Mouse (Mus musculus) intestine, embryonic 16.5 days (tissue): ENCODE measurements around the gene Oip5. TPM values are rescaled to one million over a fixed set of nuclear protein-coding genes. Genes with fewer than 3 reads are reported as not detected.

ENCODE experiments used
- ATAC-seq: fragments of 200-750 bp; cut with Nextera tagmentation; 2 replicates; pipeline ENCODE4 v1.8.0; 2017; ENCODE audit warnings: moderate TSS enrichment, moderate library complexity
- H3K27ac ChIP-seq: fragments of 300-500 bp; sonication (generic); 2 replicates; pipeline ENCODE4 v1.5.1; 2014; ENCODE audit warnings: mild to moderate bottlenecking, low read length
- H3K27me3 ChIP-seq: fragments of 300-500 bp; sonication (generic); replicated peaks from 2 replicates; pipeline ENCODE4 v1.6.1; 2014; ENCODE audit warnings: low read length, control low read depth, mixed read lengths; ENCODE audit not compliant: control insufficient read depth, insufficient read depth
- H3K36me3 ChIP-seq: fragments of 300-500 bp; sonication (generic); 2 replicates; pipeline ENCODE4 v1.6.1; 2014; ENCODE audit warnings: low read length, control low read depth; ENCODE audit not compliant: control insufficient read depth, insufficient read depth
- H3K4me1 ChIP-seq: fragments of 300-500 bp; sonication (generic); 2 replicates; pipeline ENCODE4 v1.6.1; 2014; ENCODE audit warnings: low read length, control low read depth, mixed read lengths; ENCODE audit not compliant: control insufficient read depth, insufficient read depth
- H3K4me2 ChIP-seq: fragments of 300-500 bp; sonication (generic); 2 replicates; pipeline ENCODE4 v1.6.1; 2014; ENCODE audit warnings: low read depth, low read length, control low read depth
- H3K4me3 ChIP-seq: fragments of 300-500 bp; sonication (generic); 2 replicates; pipeline ENCODE4 v1.5.1; 2014; ENCODE audit warnings: mild to moderate bottlenecking, low read length
- H3K9ac ChIP-seq: fragments of 300-500 bp; sonication (generic); 2 replicates; pipeline ENCODE4 v1.6.1; 2014; ENCODE audit warnings: low read depth, low read length
- H3K9me3 ChIP-seq: fragments of 300-500 bp; sonication (generic); 2 replicates; pipeline ENCODE4 v1.6.1; 2016; ENCODE audit warnings: low read length, control low read depth; ENCODE audit not compliant: control insufficient read depth
- WGBS: fragments of 180-500 bp; shearing (Covaris S2); extraction: QIAGEN DNeasy Blood & Tissue Kit; methylation state at CpG from one replicate; pipeline ENCODE4 v1.1.7; 2014; 5-methylcytosine and 5-hydroxymethylcytosine counted together
- polyA plus RNA-seq: library from polyadenylated mRNA; unstranded; fragments of >200 nt; fragmentation: Nextera tagmentation; extraction: Ambion mirVana; gene quantifications from 2 replicates; pipeline ENCODE4 v1.2.1, GENCODE M21; 2015

Oip5 gene
- polyA plus RNA-seq, 1 experiment from 2014 or later: 23.6 TPM

- WGBS: under 1% methylated on average over 61 of the region's 61 CpGs
- H3K36me3 ChIP-seq: peaks cover 10% of the 10 kb centered on the region; the same call in 1 of the 2 replicates
- peak overlapping the region; percentile 64 for H3K4me2 ChIP-seq
- peak; percentile 98 for ATAC-seq
- peak overlapping the region; percentile 94 for H3K4me3 ChIP-seq
- H3K4me1 ChIP-seq: peaks cover 4% of the 10 kb centered on the region; the same call in 1 of the 2 replicates
- H3K9me3 ChIP-seq: no peaks in the 10 kb centered on the region
- peak overlapping the region; percentile 95 for H3K27ac ChIP-seq
- no peaks in the 10 kb centered on the region for H3K27me3 ChIP-seq
- peak overlapping the region; percentile 95 for H3K9ac ChIP-seq
These were observed 23.9 kb downstream of the Oip5 start for GRCm38 (mm10) chr2:119594113-119594981.

- Histone ChIP-seq H3K27me3 (no peaks in the 10 kb centered on the region), H3K4me2 (peak overlapping the region; percentile 56), H3K36me3 (peaks cover 10% of the 10 kb centered on the region; the same call in 1 of the 2 replicates), H3K27ac (peak overlapping the region; percentile 87), H3K4me1 (peaks cover 4% of the 10 kb centered on the region; the same call in 1 of the 2 replicates), H3K9ac (peak overlapping the region; percentile 51), H3K9me3 (no peaks in the 10 kb centered on the region), H3K4me3 (peak overlapping the region; percentile 94)
- peak; percentile 62 for ATAC-seq
- 8% methylated on average over 7 of the region's 7 CpGs for WGBS
These were observed 24.5 kb downstream of the Oip5 start for GRCm38 (mm10) chr2:119593765-119594112.

GRCm38 (mm10) chr2:119591247-119591646, 27.0 kb downstream of the Oip5 start:
- Histone ChIP-seq H3K9me3 (no peaks in the 10 kb centered on the region), H3K27ac (no peak overlapping the region), H3K36me3 (peaks cover under 1% of the 10 kb centered on the region; the same call in 1 of the 2 replicates), H3K27me3 (no peaks in the 10 kb centered on the region), H3K4me3 (no peak overlapping the region), H3K4me2 (no peak overlapping the region), H3K9ac (no peak overlapping the region), H3K4me1 (peaks cover 4% of the 10 kb centered on the region; the same call in 1 of the 2 replicates)
- WGBS: 88% methylated on average over 3 of the region's 3 CpGs
- no peak for ATAC-seq

- Histone ChIP-seq H3K9ac (no peak overlapping the region), H3K4me3 (no peak overlapping the region), H3K4me2 (no peak overlapping the region), H3K4me1 (no peaks in the 10 kb centered on the region), H3K36me3 (no peaks in the 10 kb centered on the region), H3K27me3 (no peaks in the 10 kb centered on the region), H3K27ac (no peak overlapping the region), H3K9me3 (no peaks in the 10 kb centered on the region)
- 15% methylated on average over 4 of the region's 4 CpGs for WGBS
- no peak for ATAC-seq
These were observed 30.9 kb downstream of the Oip5 start for GRCm38 (mm10) chr2:119587383-119587782.

GRCm38 (mm10) chr2:119584282-119584681, 34.0 kb downstream of the Oip5 start:
- H3K27me3 ChIP-seq: no peaks in the 10 kb centered on the region
- no peaks in the 10 kb centered on the region for H3K9me3 ChIP-seq
- H3K27ac ChIP-seq: no peak overlapping the region
- WGBS: 86% methylated on average over 8 of the region's 8 CpGs
- H3K9ac ChIP-seq: no peak overlapping the region
- no peaks in the 10 kb centered on the region for H3K36me3 ChIP-seq
- no peak for ATAC-seq
- H3K4me1 ChIP-seq: no peaks in the 10 kb centered on the region
- H3K4me2 ChIP-seq: no peak overlapping the region
- no peak overlapping the region for H3K4me3 ChIP-seq

GRCm38 (mm10) chr2:119583439-119583838, 34.8 kb downstream of the Oip5 start:
- Histone ChIP-seq H3K4me3 (no peak overlapping the region), H3K9ac (no peak overlapping the region), H3K36me3 (no peaks in the 10 kb centered on the region), H3K9me3 (no peaks in the 10 kb centered on the region), H3K4me2 (no peak overlapping the region), H3K27ac (no peak overlapping the region), H3K27me3 (no peaks in the 10 kb centered on the region), H3K4me1 (no peaks in the 10 kb centered on the region)
- WGBS: 49% methylated on average over 2 of the region's 2 CpGs
- no peak for ATAC-seq

- no peak overlapping the region for H3K4me3 ChIP-seq
- no peaks in the 10 kb centered on the region for H3K9me3 ChIP-seq
- no peak for ATAC-seq
- H3K4me1 ChIP-seq: no peaks in the 10 kb centered on the region
- H3K27ac ChIP-seq: no peak overlapping the region
- no peaks in the 10 kb centered on the region for H3K27me3 ChIP-seq
- 76% methylated on average over 3 of the region's 3 CpGs for WGBS
- no peak overlapping the region for H3K9ac ChIP-seq
- no peak overlapping the region for H3K4me2 ChIP-seq
- no peaks in the 10 kb centered on the region for H3K36me3 ChIP-seq
These were observed 36.7 kb downstream of the Oip5 start for GRCm38 (mm10) chr2:119581571-119581970.

GRCm38 (mm10) chr2:119572471-119572870, 45.8 kb downstream of the Oip5 start:
- Histone ChIP-seq H3K4me3 (no peak overlapping the region), H3K9me3 (no peaks in the 10 kb centered on the region), H3K27ac (no peak overlapping the region), H3K9ac (no peak overlapping the region), H3K27me3 (no peaks in the 10 kb centered on the region), H3K36me3 (no peaks in the 10 kb centered on the region), H3K4me1 (no peaks in the 10 kb centered on the region), H3K4me2 (no peak overlapping the region)
- ATAC-seq: no peak
- 89% methylated on average over 1 of the region's 1 CpGs for WGBS

GRCm38 (mm10) chr2:119566182-119566855, 52.0 kb downstream of the Oip5 start:
- H3K4me3 ChIP-seq: no peak overlapping the region
- no peak overlapping the region for H3K9ac ChIP-seq
- no peaks in the 10 kb centered on the region for H3K27me3 ChIP-seq
- H3K4me1 ChIP-seq: no peaks in the 10 kb centered on the region
- H3K9me3 ChIP-seq: no peaks in the 10 kb centered on the region
- no peaks in the 10 kb centered on the region for H3K36me3 ChIP-seq
- 73% methylated on average over 7 of the region's 7 CpGs for WGBS
- H3K27ac ChIP-seq: no peak overlapping the region
- no peak overlapping the region for H3K4me2 ChIP-seq
- 0 out of 2 replicates have a peak, but pooled peaks have one; percentile 11 for ATAC-seq
